Mouse (Mus musculus): ENCODE results near the gene Macrod2. TPM values are rescaled to one million over a fixed set of nuclear protein-coding genes. Genes with fewer than 3 reads are reported as not detected.

Gene Macrod2
- total RNA-seq, 2 experiments from 2014 or later: 69.6 to 70.8 TPM

GRCm38 (mm10) chr2:141217490-141217889 lies 822.4 kb downstream of the Macrod2 start:
- no peak for DNase-seq (ENCODE audit: extremely low spot score in 1 of 2, low spot score in 2 of 2)

GRCm38 (mm10) chr2:141217925-141218324 lies 822.8 kb downstream of the Macrod2 start:
- DNase-seq (ENCODE audit: extremely low spot score in 1 of 2, low spot score in 2 of 2): no peak
- intact Hi-C loops (cut with DNase I): no loop called here

More at GRCm38 (mm10) chr2:141217490-141217889, 822.4 kb downstream of the Macrod2 start:
- intact Hi-C loops (cut with DNase I): no loop called here

GRCm38 (mm10) chr2:141228809-141229208 lies 833.7 kb downstream of the Macrod2 start:
- intact Hi-C loops (cut with DNase I): no loop called here
- peak in 1 of 2 experiments; percentile 6 for DNase-seq (ENCODE audit: extremely low spot score in 1 of 2, low spot score in 2 of 2)

GRCm38 (mm10) chr2:141229820-141230219 lies 834.7 kb downstream of the Macrod2 start:
- DNase-seq (ENCODE audit: extremely low spot score in 1 of 2, low spot score in 2 of 2): no peak
- intact Hi-C loops (cut with DNase I): no loop called here

GRCm38 (mm10) chr2:141231011-141231668 lies 836.0 kb downstream of the Macrod2 start:
- DNase-seq (ENCODE audit: extremely low spot score in 1 of 2, low spot score in 2 of 2): peak; percentile 24
- intact Hi-C loops (cut with DNase I): no loop called here

DNA sequence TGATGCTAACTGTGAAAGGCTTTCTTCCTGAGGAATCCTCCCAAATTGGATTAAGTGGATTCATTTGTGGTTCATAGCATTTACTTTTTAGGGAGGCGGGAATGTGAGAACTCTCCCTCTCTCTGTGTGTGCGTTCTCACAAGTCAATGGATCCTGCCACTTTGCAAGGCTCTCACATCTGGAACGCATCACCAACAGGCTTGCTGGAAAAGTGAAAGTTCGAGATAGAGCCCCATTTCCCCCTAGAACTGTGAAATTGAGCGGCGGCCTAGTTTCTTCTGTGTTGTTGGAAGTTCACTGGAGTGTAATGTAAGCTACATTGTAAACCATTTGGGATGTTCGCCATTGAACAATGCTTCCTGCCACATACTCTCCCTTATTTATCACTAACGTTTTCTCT lies 839.2 kb downstream of the Macrod2 start:
- no peak for DNase-seq (ENCODE audit: extremely low spot score in 1 of 2, low spot score in 2 of 2)
- intact Hi-C loops (cut with DNase I): no loop called here

- intact Hi-C loops (cut with DNase I): no loop called here
- DNase-seq (ENCODE audit: extremely low spot score in 1 of 2, low spot score in 2 of 2): no peak
These were observed 839.8 kb downstream of the Macrod2 start for GRCm38 (mm10) chr2:141234724-141235453.

DNA sequence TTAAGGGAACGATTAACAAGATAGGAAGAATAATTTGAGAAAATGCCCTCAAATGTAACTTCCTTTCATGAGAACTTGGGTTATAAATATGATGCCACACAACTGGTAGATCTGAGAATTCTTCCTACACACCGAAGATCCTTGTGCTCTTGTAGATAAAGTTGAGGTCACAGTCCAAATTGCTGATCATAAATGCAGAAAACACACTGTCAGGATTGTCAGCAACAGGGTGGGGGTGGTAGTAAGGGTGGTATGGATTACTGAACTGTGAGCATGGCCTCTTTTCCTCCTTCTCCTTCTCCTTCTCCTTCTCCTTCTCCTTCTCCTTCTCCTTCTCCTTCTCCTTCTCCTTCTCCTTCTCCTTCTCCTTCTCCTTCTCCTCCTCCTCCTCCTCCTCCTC lies 852.6 kb downstream of the Macrod2 start:
- intact Hi-C loops (cut with DNase I): no loop called here
- DNase-seq (ENCODE audit: extremely low spot score in 1 of 2, low spot score in 2 of 2): no peak

GRCm38 (mm10) chr2:141264582-141264981 lies 869.5 kb downstream of the Macrod2 start:
- DNase-seq (ENCODE audit: extremely low spot score in 1 of 2, low spot score in 2 of 2): no peak
- intact Hi-C loops (cut with DNase I): no loop called here

GRCm38 (mm10) chr2:141266591-141266990 lies 871.5 kb downstream of the Macrod2 start:
- intact Hi-C loops (cut with DNase I): no loop called here
- no peak for DNase-seq (ENCODE audit: extremely low spot score in 1 of 2, low spot score in 2 of 2)

DNA sequence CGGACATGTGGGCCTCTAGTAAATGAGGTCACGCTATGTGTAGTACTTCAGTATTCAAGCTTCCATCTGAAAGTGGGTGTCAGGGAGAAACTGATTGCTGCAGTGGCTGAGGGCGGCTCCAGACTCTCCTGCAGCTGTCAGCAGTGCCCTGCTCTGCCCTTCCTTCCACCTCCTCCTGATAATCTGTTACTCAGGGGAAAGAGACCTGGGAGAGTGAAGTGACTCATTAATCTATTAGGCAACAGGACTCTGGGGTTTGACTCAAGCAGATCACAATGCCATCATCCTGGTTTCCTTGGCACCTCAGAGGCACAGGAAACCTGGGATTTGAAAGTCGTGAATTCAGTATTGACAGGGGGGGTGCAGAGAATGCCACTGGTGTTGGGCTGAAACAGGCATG lies 876.4 kb downstream of the Macrod2 start:
- DNase-seq (ENCODE audit: extremely low spot score in 1 of 2, low spot score in 2 of 2): no peak
- intact Hi-C loops (cut with DNase I): no loop called here

- intact Hi-C loops (cut with DNase I): no loop called here
- DNase-seq (ENCODE audit: extremely low spot score in 1 of 2, low spot score in 2 of 2): no peak
These were observed 877.9 kb downstream of the Macrod2 start for GRCm38 (mm10) chr2:141272966-141273365.

GRCm38 (mm10) chr2:141274262-141274661 lies 879.2 kb downstream of the Macrod2 start:
- intact Hi-C loops (cut with DNase I): no loop called here
- no peak for DNase-seq (ENCODE audit: extremely low spot score in 1 of 2, low spot score in 2 of 2)

- intact Hi-C loops (cut with DNase I): no loop called here
- DNase-seq (ENCODE audit: extremely low spot score in 1 of 2, low spot score in 2 of 2): no peak
These were observed 884.1 kb downstream of the Macrod2 start for GRCm38 (mm10) chr2:141279130-141279698.

GRCm38 (mm10) chr2:141280817-141281216 lies 885.7 kb downstream of the Macrod2 start:
- DNase-seq (ENCODE audit: extremely low spot score in 1 of 2, low spot score in 2 of 2): no peak
- intact Hi-C loops (cut with DNase I): no loop called here

DNA sequence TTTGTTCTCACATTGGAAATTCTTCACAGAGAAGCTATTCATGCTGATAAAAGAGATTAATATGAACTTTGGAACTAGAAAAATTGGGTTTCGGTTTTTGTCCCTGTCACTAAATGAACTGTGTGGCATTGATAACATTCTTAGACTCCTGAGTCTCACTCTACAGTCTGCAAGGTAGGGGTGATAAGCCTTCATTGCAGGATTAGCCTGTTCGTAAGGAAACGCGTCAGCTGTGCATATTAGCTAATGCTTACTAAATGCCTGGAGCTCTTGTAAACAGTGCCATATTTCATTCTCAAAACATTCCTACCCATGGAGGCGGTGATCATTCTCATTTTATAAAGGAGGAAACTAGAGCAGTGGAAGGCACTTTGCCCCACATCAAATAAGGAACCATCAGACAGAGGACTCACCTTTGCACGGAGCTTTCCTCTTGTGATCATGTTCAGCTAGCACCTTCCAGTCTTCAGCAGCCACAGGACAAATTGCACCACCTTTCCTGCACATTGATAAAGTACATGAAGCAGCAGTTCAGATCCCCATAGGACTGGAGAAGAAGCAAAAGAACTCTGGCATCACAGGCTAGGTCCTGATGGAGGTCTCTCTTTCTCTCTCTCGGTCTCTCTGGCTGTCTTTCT lies 891.1 kb downstream of the Macrod2 start:
- intact Hi-C loops (cut with DNase I): no loop called here
- no peak for DNase-seq (ENCODE audit: extremely low spot score in 1 of 2, low spot score in 2 of 2)

DNA sequence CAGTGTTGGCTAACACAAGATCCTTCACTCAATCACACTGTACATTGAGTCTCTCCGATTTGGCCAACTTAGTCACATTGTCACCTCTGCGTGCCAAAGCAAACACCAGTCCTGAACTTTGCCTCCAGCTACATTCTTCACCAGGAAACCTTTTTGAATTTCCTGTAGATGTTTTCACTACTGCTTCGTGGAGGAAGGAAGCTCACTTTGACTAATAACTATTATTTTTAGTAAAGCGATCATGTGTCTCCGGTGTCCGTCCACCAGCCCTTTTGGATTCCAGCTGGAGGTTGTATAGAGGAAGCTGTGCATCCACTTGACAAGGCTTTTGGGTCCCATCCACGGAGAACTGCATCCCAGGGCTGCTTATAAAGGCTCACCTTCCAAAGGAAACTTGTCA lies 893.4 kb downstream of the Macrod2 start:
- peak in 1 of 2 experiments; percentile 17 for DNase-seq (ENCODE audit: extremely low spot score in 1 of 2, low spot score in 2 of 2)
- intact Hi-C loops (cut with DNase I): no loop called here

GRCm38 (mm10) chr2:141289059-141289713 lies 894.1 kb downstream of the Macrod2 start:
- intact Hi-C loops (cut with DNase I): no loop called here
- DNase-seq (ENCODE audit: extremely low spot score in 1 of 2, low spot score in 2 of 2): no peak

DNA sequence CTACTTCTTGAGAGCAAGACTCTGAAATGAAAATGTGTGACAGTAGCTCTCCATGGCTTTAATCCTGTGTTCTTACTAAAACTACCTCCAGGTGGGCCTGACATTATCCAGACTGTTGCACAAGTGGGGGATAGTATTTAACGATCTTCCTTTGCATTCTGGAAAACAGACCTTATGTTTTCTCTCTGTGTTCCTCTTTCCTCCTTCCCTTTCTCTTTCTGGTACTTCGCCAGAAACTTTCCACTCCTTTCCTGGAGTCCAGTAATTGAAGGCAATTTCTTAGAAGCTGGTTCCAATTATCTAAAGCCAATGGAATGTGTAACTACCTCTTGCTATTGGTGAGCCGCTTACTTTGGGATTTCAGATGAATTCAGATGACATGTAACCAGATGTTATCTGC lies 897.7 kb downstream of the Macrod2 start:
- intact Hi-C loops (cut with DNase I): no loop called here
- no peak for DNase-seq (ENCODE audit: extremely low spot score in 1 of 2, low spot score in 2 of 2)
